Mouse (Mus musculus): Measurements from ENCODE around the gene Urod.

Gene Urod

DNA sequence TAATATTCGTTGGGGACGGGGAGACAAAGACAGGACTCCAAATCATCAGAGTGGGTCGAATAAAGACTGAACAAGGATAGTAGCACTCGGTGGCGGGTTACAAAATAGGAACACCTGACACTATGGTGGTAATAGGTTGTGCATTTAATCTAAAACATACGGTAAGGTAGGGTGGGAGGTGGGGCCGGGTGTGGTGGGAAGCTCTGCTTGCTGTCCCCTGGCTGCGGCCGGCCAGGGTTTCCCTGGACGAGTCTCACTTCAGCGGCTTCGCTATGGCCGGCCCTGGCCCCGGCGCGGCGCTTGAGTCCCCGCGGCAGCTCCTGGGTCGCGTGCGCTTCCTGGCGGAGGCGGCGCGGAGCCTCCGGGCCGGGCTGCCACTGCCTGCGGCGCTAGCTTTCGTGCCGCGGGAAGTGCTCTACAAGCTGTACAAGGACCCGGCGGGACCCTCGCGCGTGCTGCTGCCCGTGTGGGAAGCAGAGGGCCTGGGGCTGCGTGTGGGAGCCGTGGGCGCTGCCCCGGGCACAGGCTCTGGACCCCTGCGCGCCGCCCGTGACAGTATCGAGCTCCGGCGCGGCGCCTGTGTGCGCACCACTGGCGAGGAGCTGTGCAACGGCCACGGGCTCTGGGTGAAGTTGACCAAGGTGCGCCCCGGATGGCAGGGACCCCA is 1.1 kb upstream of the Urod start, which contains the start of gene Hectd3:
Gene Hectd3, plus strand, starts transcription at position 187 of the 667 bp plus-strand sequence.
- DNase-seq (ENCODE audit: low spot score in 2 of 2): peak in 1 of 2 experiments; percentile 54

DNA sequence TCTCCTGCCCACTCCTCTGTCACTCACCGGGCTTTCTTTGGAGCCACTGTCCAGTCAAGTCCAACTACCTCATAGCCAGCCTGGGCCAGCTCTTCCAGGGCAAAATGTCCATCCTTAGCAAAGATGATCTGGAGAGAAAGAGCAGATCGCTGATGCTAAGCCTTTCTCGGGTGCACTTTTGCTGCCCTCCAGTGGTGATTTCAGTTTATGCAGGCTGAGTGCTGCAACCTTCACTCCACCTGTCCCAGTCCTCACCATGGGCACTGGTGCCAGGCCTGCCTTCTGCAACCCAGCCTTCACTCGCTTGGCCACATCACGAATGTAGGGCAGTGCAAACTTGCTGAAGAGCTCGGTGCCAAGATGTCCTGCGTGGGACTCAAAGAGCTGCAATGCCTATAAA is 2.8 kb downstream of the Urod start:
- DNase-seq (ENCODE audit: low spot score in 2 of 2): peak; percentile 81 to 89

DNA sequence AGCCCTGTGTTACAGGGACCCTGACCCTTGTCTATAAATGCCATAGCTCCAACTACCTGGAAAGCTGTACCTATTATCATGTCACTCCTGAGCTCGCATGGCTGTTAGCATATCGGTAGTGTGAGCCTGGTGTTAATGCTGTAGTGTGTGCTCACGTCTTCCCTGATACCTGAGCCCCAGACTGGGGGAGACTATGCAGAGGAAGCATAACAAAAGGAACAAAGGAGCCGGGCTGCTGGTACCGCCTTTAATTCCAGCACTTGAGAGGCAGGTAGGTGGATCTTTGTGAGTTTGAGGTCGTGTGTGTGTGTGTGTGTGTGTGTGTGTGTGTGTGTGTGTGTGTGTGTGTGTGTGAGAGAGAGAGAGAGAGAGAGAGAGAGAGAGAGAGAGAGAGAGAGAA is 4.5 kb downstream of the Urod start:
- DNase-seq (ENCODE audit: low spot score in 2 of 2): no peak

DNA sequence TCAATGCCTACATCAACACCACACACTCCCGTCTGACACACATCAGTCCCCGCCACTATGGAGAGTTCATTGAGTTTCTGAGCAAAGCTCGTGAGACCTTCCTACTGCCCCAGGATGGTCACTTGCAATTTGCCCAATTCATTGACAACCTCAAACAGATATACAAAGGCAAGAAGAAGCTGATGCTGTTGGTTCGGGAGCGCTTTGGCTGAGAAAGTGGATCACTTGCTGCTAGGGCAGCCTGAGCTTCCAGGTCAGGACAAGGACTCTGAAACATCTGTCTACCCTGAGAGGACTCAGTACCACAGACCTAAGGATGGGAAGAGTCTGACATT is 7.1 kb downstream of the Urod start:
- DNase-seq (ENCODE audit: low spot score in 2 of 2): no peak

DNA sequence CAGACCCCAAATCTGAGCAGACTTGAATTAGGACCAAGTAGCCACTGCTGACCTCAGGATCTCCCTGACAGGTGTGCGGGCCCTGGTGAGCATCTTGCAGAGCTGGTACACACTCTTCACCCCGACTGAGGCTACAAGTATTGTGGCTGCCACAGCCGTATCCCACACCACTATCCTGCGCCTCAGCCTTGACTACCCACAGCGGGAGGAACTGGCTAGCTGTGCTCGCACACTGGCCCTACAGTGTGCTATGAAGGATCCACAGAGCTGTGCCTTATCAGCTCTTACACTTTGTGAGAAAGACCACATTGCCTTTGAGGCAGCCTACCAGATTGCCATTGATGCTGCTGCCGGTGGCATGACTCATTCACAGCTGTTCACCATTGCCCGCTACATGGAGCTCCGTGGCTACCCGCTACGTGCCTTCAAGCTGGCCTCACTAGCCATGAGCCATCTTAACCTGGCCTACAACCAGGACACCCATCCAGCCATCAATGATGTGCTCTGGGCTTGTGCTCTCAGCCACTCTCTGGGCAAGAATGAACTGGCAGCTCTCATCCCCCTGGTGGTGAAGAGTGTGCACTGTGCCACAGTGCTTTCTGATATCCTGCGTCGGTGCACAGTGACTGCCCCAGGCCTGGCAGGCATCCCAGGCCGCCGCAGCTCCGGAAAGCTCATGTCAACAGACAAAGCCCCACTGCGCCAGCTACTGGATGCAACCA is 7.7 kb downstream of the Urod start:
- DNase-seq (ENCODE audit: low spot score in 2 of 2): peak; percentile 57 to 85

DNA sequence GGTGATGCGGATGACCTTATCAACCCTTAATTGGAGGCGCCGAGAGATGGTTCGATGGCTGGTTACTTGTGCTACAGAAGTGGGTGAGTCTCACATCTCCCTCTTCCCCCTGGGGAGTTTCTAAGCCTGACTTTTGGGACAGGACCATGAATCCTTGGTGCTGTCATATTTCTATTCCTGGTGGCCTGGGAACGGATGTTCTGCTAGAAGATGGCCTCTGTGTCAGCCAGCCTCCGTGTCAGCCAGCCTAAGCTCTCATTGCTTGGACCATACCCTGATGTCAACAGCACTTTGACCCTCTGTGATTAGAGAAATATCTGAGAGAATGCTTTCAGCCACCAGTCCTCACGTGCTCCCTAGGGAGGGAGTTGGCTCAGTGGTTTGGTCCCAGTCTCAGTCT is 8.5 kb downstream of the Urod start:
- no peak for DNase-seq (ENCODE audit: low spot score in 2 of 2)

DNA sequence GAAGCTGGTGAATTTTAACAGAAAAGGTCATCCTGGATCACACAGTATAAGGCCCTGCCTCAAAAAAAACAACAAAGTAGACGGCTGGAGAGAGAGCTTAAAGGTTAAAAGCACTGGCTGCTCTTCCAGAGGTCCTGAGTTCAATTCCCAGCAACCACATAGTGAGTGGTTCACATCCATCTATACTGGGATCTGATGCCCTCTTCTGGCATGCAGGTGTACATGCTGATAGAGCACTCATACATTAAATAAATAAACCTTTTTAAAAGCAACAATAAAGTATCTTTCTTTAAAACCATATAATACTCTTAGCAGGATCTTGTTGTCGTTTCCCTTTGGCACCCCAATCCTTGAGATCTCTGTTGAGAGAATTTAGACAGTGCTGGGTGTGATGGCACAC is 17.7 kb downstream of the Urod start:
- no peak for DNase-seq (ENCODE audit: low spot score in 2 of 2)

DNA sequence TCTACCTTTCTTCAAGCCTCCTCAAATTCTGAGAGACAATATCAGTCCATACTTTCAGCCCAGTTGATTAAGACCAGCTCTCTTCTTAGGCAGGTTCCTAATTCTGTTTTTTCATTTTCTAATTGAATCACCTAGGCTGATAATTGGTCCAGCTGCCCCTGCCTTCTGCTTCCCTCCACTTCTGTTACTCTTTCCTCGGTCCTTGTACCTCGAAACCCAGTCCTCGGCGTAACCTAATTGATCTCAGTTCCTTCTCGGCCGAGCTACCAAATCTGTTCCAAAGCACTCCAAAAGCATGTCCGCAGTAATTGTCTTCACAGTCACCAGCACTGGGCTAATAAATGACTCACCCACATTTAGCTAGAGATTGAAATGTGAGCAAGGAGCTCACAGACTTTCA is 39.3 kb downstream of the Urod start:
- DNase-seq (ENCODE audit: low spot score in 2 of 2): no peak

DNA sequence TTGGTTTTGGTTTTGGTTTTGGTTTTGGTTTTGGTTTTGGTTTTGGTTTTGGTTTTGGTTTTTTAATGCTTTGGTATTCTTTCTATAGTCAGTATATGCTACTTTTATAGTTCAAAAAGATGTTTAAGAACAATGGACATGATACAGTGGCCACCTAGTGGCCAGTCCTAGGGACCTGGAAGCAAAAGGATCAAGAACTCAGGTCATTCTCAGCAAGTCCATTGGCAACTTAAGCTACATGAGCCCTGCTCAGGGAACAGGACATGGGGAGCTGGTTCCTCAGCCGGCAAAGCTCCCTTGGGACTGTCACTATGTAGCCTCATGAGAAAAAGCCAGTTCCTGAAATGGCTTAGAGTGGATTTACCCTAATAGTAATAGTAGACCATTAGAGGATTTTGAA is 42.6 kb downstream of the Urod start:
- no peak for DNase-seq (ENCODE audit: low spot score in 2 of 2)

DNA sequence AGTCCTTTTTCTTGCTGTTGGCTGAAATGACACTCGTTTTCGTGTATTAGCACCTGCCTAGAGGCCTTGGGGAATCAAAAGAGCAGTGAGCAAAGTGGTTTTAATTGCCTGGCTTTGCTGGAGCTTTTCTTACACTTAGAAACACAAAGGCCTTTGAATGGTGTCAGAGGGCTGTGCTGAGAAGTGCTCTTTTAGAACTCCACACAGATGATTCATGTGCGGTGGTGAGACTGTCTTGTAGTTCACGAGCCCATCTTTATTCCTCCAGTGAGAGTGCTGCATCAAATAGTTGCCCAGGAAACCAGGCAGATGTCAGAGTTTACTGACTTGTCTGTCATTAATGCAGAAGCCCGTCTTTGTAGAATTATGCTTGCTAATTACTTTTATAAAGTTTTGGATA is 50.2 kb downstream of the Urod start:
- DNase-seq (ENCODE audit: low spot score in 2 of 2): no peak

DNA sequence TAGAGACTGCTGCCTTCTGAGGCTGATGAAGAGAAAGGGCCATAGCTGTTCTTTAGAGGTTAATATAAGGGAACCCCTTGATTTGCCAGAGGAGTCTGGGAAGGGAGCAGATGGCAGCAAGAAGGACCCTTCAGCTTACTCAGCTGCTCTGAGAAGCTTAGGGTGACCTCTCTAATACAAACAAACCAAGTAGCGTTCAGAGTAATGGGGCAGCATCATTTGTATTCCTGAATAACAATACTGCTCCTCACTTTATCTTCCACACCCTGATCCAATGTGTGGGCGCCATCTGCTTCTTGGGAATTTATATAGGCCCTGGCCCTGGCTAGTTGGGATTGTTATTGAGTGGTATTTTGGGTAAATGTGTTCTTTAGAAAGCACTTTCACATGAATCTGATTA is 51.5 kb downstream of the Urod start:
- no peak for DNase-seq (ENCODE audit: low spot score in 2 of 2)
